Mouse (Mus musculus) hindbrain, embryonic 13.5 days (tissue): ENCODE results near the gene Ubxn11. TPM values are rescaled to one million over a fixed set of nuclear protein-coding genes. Genes with fewer than 3 reads are reported as not detected.

Source experiments
- ATAC-seq: fragments of 200-750 bp; cut with Nextera tagmentation; 2 replicates; pipeline ENCODE4 v1.8.0; 2017; ENCODE audit warnings: moderate TSS enrichment; ENCODE audit not compliant: low FRiP score
- H3K27ac ChIP-seq: fragments of 300-500 bp; sonication (generic); 2 replicates; pipeline ENCODE4 v1.5.1; 2015; ENCODE audit warnings: inconsistent platforms, mild to moderate bottlenecking, moderate library complexity
- H3K27me3 ChIP-seq: fragments of 300-500 bp; sonication (generic); 2 replicates; pipeline ENCODE4 v1.6.1; 2015; ENCODE audit warnings: mild to moderate bottlenecking, inconsistent platforms
- H3K36me3 ChIP-seq: fragments of 300-500 bp; sonication (generic); 2 replicates; pipeline ENCODE4 v1.6.1; 2015; ENCODE audit warnings: mild to moderate bottlenecking, inconsistent platforms
- H3K4me1 ChIP-seq: fragments of 300-500 bp; sonication (generic); replicated peaks from 2 replicates; pipeline ENCODE4 v1.6.1; 2015; ENCODE audit warnings: inconsistent platforms
- H3K4me2 ChIP-seq: fragments of 300-500 bp; sonication (generic); 2 replicates; pipeline ENCODE4 v1.6.1; 2015; ENCODE audit warnings: inconsistent platforms, mild to moderate bottlenecking, moderate library complexity
- H3K4me3 ChIP-seq: fragments of 300-500 bp; sonication (generic); 2 replicates; pipeline ENCODE4 v1.5.1; 2015; ENCODE audit warnings: mild to moderate bottlenecking, inconsistent platforms
- H3K9ac ChIP-seq: fragments of 300-500 bp; sonication (generic); 2 replicates; pipeline ENCODE4 v1.6.1; 2015; ENCODE audit warnings: mild to moderate bottlenecking, inconsistent platforms
- H3K9me3 ChIP-seq: fragments of 300-500 bp; sonication (generic); 2 replicates; pipeline ENCODE4 v1.6.1; 2016; ENCODE audit warnings: inconsistent platforms
- WGBS: fragments of 180-500 bp; shearing (Covaris S2); methylation state at CpG from one replicate; pipeline ENCODE4 v1.1.7; 2015; 5-methylcytosine and 5-hydroxymethylcytosine counted together
- polyA plus RNA-seq: library from polyadenylated mRNA; unstranded; fragments of >200 nt; fragmentation: Nextera tagmentation; extraction: Ambion mirVana; gene quantifications from 2 replicates; pipeline ENCODE4 v1.2.1, GENCODE M21; 2015

Ubxn11 gene
- polyA plus RNA-seq, 1 experiment from 2014 or later, result 16.0 TPM

GRCm38 (mm10) chr4:134123147-134123546 is 20.8 kb downstream of the Ubxn11 start:
- Histone ChIP-seq H3K9me3 (no peaks in the 10 kb centered on the region), H3K4me1 (peaks cover 27% of the 10 kb centered on the region), H3K27ac (no peak overlapping the region), H3K4me2 (no peak overlapping the region), H3K36me3 (no peaks in the 10 kb centered on the region), H3K27me3 (no peaks in the 10 kb centered on the region), H3K4me3 (no peak overlapping the region), H3K9ac (no peak overlapping the region)
- 94% methylated on average over 6 of the region's 6 CpGs for WGBS
- no peak for ATAC-seq

GRCm38 (mm10) chr4:134123680-134124551 is 21.5 kb downstream of the Ubxn11 start:
- H3K4me2 ChIP-seq, result no peak overlapping the region
- H3K27me3 ChIP-seq, result no peaks in the 10 kb centered on the region
- ATAC-seq, result no peak
- H3K4me1 ChIP-seq, result peaks cover 29% of the 10 kb centered on the region
- H3K4me3 ChIP-seq, result no peak overlapping the region
- WGBS, result 26% methylated on average over 17 of the region's 17 CpGs
- no peaks in the 10 kb centered on the region for H3K36me3 ChIP-seq
- H3K9ac ChIP-seq, result no peak overlapping the region
- H3K27ac ChIP-seq, result no peak overlapping the region
- no peaks in the 10 kb centered on the region for H3K9me3 ChIP-seq

GRCm38 (mm10) chr4:134125383-134126060 is 23.2 kb downstream of the Ubxn11 start:
- WGBS, result 90% methylated on average over 15 of the region's 15 CpGs
- no peak overlapping the region for H3K27ac ChIP-seq
- no peak overlapping the region for H3K4me2 ChIP-seq
- no peak overlapping the region for H3K9ac ChIP-seq
- ATAC-seq, result no peak
- H3K4me3 ChIP-seq, result no peak overlapping the region
- H3K9me3 ChIP-seq, result no peaks in the 10 kb centered on the region
- H3K4me1 ChIP-seq, result peaks cover 35% of the 10 kb centered on the region
- H3K36me3 ChIP-seq, result peaks cover 2% of the 10 kb centered on the region; the same call in 1 of the 2 replicates
- H3K27me3 ChIP-seq, result no peaks in the 10 kb centered on the region

GRCm38 (mm10) chr4:134126300-134127120 is 24.1 kb downstream of the Ubxn11 start:
- Histone ChIP-seq H3K9ac (peak overlapping the region; percentile 93), H3K27me3 (no peaks in the 10 kb centered on the region), H3K4me1 (peaks cover 35% of the 10 kb centered on the region), H3K36me3 (peaks cover 12% of the 10 kb centered on the region), H3K9me3 (no peaks in the 10 kb centered on the region), H3K4me2 (no peak overlapping the region), H3K27ac (no peak overlapping the region), H3K4me3 (no peak overlapping the region)
- WGBS, result 86% methylated on average over 21 of the region's 21 CpGs
- ATAC-seq, result no peak

- H3K9me3 ChIP-seq, result no peaks in the 10 kb centered on the region
- peak overlapping the region; percentile 81; the same call in 1 of the 2 replicates for H3K4me3 ChIP-seq
- H3K4me1 ChIP-seq, result peaks cover 35% of the 10 kb centered on the region
- peak overlapping the region; percentile 93 for H3K9ac ChIP-seq
- H3K36me3 ChIP-seq, result peaks cover 15% of the 10 kb centered on the region
- H3K27me3 ChIP-seq, result no peaks in the 10 kb centered on the region
- no peak overlapping the region for H3K27ac ChIP-seq
- ATAC-seq, result no peak
- 89% methylated on average over 7 of the region's 7 CpGs for WGBS
- peak overlapping the region; percentile 81 for H3K4me2 ChIP-seq
Observed at GRCm38 (mm10) chr4:134127121-134127455, 24.7 kb downstream of the Ubxn11 start.

GRCm38 (mm10) chr4:134127793-134128192 is 25.4 kb downstream of the Ubxn11 start:
- Histone ChIP-seq H3K9me3 (no peaks in the 10 kb centered on the region), H3K27ac (no peak overlapping the region), H3K4me3 (peak overlapping the region; percentile 81), H3K27me3 (no peaks in the 10 kb centered on the region), H3K4me2 (peak overlapping the region; percentile 81), H3K4me1 (peaks cover 35% of the 10 kb centered on the region), H3K36me3 (peaks cover 20% of the 10 kb centered on the region), H3K9ac (peak overlapping the region; percentile 93)
- WGBS, result 60% methylated on average over 8 of the region's 8 CpGs
- no peak for ATAC-seq

GRCm38 (mm10) chr4:134128221-134128982 is 26.0 kb downstream of the Ubxn11 start, which contains the start of gene Sh3bgrl3:
Sh3bgrl3 (minus strand) TSS chr4:134128789.
- peaks cover 35% of the 10 kb centered on the region for H3K4me1 ChIP-seq
- H3K4me2 ChIP-seq, result peak within 1 kb of the TSS; percentile 81
- peak within 1 kb of the TSS; percentile 81 for H3K4me3 ChIP-seq
- under 1% methylated on average over 50 of the region's 50 CpGs for WGBS
- peaks cover 20% of the 10 kb centered on the region for H3K36me3 ChIP-seq
- H3K27ac ChIP-seq, result peak within 1 kb of the TSS; percentile 89
- H3K9me3 ChIP-seq, result no peaks in the 10 kb centered on the region
- no peaks in the 10 kb centered on the region for H3K27me3 ChIP-seq
- peak within 1 kb of the TSS; percentile 93 for H3K9ac ChIP-seq
- peak; percentile 95 for ATAC-seq

GRCm38 (mm10) chr4:134128983-134129362 is 26.6 kb downstream of the Ubxn11 start:
- H3K27me3 ChIP-seq, result no peaks in the 10 kb centered on the region
- H3K4me1 ChIP-seq, result peaks cover 34% of the 10 kb centered on the region
- peak; percentile 53 for ATAC-seq
- WGBS, result 6% methylated on average over 14 of the region's 14 CpGs
- H3K4me2 ChIP-seq, result peak overlapping the region; percentile 81
- peak overlapping the region; percentile 89 for H3K27ac ChIP-seq
- peak overlapping the region; percentile 81 for H3K4me3 ChIP-seq
- H3K9ac ChIP-seq, result peak overlapping the region; percentile 93
- H3K9me3 ChIP-seq, result no peaks in the 10 kb centered on the region
- peaks cover 20% of the 10 kb centered on the region for H3K36me3 ChIP-seq

- ATAC-seq, result no peak
- 0 out of 2 replicates have a peak overlapping the region, but pooled peaks have one; percentile 93 for H3K9ac ChIP-seq
Observed at GRCm38 (mm10) chr4:134129482-134129881, 27.1 kb downstream of the Ubxn11 start.

GRCm38 (mm10) chr4:134132117-134132516 is 29.7 kb downstream of the Ubxn11 start:
- no peak overlapping the region for H3K9ac ChIP-seq
- no peak for ATAC-seq
- peaks cover 18% of the 10 kb centered on the region for H3K4me1 ChIP-seq
- H3K4me2 ChIP-seq, result no peak overlapping the region
- H3K9me3 ChIP-seq, result no peaks in the 10 kb centered on the region
- no peak overlapping the region for H3K4me3 ChIP-seq
- H3K27me3 ChIP-seq, result no peaks in the 10 kb centered on the region
- peaks cover 23% of the 10 kb centered on the region for H3K36me3 ChIP-seq
- 93% methylated on average over 3 of the region's 3 CpGs for WGBS
- no peak overlapping the region for H3K27ac ChIP-seq

More at GRCm38 (mm10) chr4:134129482-134129881, 27.1 kb downstream of the Ubxn11 start:
- peak overlapping the region; percentile 81 for H3K4me2 ChIP-seq
- no peak overlapping the region for H3K27ac ChIP-seq
- H3K36me3 ChIP-seq, result peaks cover 20% of the 10 kb centered on the region
- WGBS, result 59% methylated on average over 6 of the region's 6 CpGs
- H3K4me3 ChIP-seq, result no peak overlapping the region
- no peaks in the 10 kb centered on the region for H3K27me3 ChIP-seq
- H3K9me3 ChIP-seq, result no peaks in the 10 kb centered on the region
- H3K4me1 ChIP-seq, result peaks cover 29% of the 10 kb centered on the region

- Histone ChIP-seq H3K4me3 (no peak overlapping the region), H3K27me3 (no peaks in the 10 kb centered on the region), H3K4me2 (no peak overlapping the region), H3K9ac (no peak overlapping the region), H3K36me3 (peaks cover 27% of the 10 kb centered on the region), H3K27ac (no peak overlapping the region), H3K4me1 (peaks cover 13% of the 10 kb centered on the region), H3K9me3 (no peaks in the 10 kb centered on the region)
- 88% methylated on average over 8 of the region's 8 CpGs for WGBS
- no peak for ATAC-seq
Observed at GRCm38 (mm10) chr4:134132519-134133095, 30.2 kb downstream of the Ubxn11 start.
